ENCODE assay signal across 13 mouse cellular contexts in genomic region chr15:93690011-93690410, GRCm38 (mm10).
DNase-seq lines count a peak whose midpoint lies in the region; ATAC-seq lines count a peak whose summit lies in the region.
"Had no signal": no experiment of that assay in that cellular context is flagged by ENCODE, and none has a peak within 500 bp of the region (broad histone marks: within the 10 kb centered on the region; RNA-seq: fewer than 3 reads in every experiment).

No protein-coding gene starts in this region.

- intact Hi-C loops in gastrocnemius, postnatal 14 days (cut with DNase I; ENCODE audit: low total_unique reads), result no loop called here

- WGBS in heart, embryonic 15.5 days, result 39% methylated on average over 10 of the region's 10 CpGs

- DNase-seq in heart, adult 8-10 months (ENCODE audit: low spot score), result no peak
- peak; percentile 37 to 48 for DNase-seq in frontal cortex, postnatal 25 days (ENCODE audit: low spot score in 2 of 2)
- peak; percentile 13 to 21 for DNase-seq in layer of hippocampus, postnatal 10 days (ENCODE audit: low spot score in 2 of 2)
- peak; percentile 76 to 87 for DNase-seq in right cerebral cortex, postnatal 10 days (ENCODE audit: low spot score in 2 of 2)
- no peak for DNase-seq in adrenal gland, adult 18-20 months (ENCODE audit: low spot score in 2 of 2)
- DNase-seq in Muller cell, postnatal 12 days (ENCODE audit: inconsistent ontology term), result no peak
- no peak for DNase-seq in gastrocnemius, postnatal 14 days
- DNase-seq: adrenal gland, postnatal 14 days; cerebellum, adult 11 months had no signal

- no peak for ATAC-seq in heart, embryonic 15.5 days (replicated peaks; ENCODE audit: insufficient number of reproducible peaks, insufficient read depth, low FRiP score, low read depth)

- no peak overlapping the region for H3K9ac ChIP-seq in heart, embryonic 15.5 days
- H3K9ac ChIP-seq: forebrain, embryonic 12.5 days; kidney, embryonic 15.5 days; limb, embryonic 12.5 days had no signal

- H3K4me2 ChIP-seq in heart, embryonic 15.5 days, result 0 out of 2 replicates have a peak overlapping the region, but pooled peaks have one; percentile 10
- H3K4me2 ChIP-seq: forebrain, embryonic 12.5 days; kidney, embryonic 15.5 days; limb, embryonic 12.5 days had no signal

- H3K36me3 ChIP-seq in heart, embryonic 15.5 days, result no peaks in the 10 kb centered on the region
- H3K36me3 ChIP-seq: forebrain, embryonic 12.5 days; kidney, embryonic 15.5 days; limb, embryonic 12.5 days had no signal

- H3K27me3 ChIP-seq in heart, embryonic 15.5 days, result no peaks in the 10 kb centered on the region
- H3K27me3 ChIP-seq: forebrain, embryonic 12.5 days; kidney, embryonic 15.5 days; limb, embryonic 12.5 days had no signal

- no peaks in the 10 kb centered on the region for H3K9me3 ChIP-seq in heart, embryonic 15.5 days (replicated peaks)
- H3K9me3 ChIP-seq: forebrain, embryonic 12.5 days; kidney, embryonic 15.5 days; limb, embryonic 12.5 days had no signal

- H3K27ac ChIP-seq in heart, embryonic 15.5 days, result peak overlapping the region; percentile 80
- H3K27ac ChIP-seq: forebrain, embryonic 12.5 days; kidney, embryonic 15.5 days; limb, embryonic 12.5 days had no signal

- no peak overlapping the region for H3K4me3 ChIP-seq in heart, embryonic 15.5 days
- H3K4me3 ChIP-seq: forebrain, embryonic 12.5 days; kidney, embryonic 15.5 days; limb, embryonic 12.5 days had no signal

- H3K4me1 ChIP-seq in heart, embryonic 15.5 days (replicated peaks), result peaks cover 30% of the 10 kb centered on the region
- H3K4me1 ChIP-seq: forebrain, embryonic 12.5 days; kidney, embryonic 15.5 days; limb, embryonic 12.5 days had no signal

Comparison
In these comparisons a context has a peak if more than half of its experiments do, and no peak if none do; other contexts are left out.
1. DNase-seq: peak in frontal cortex, postnatal 25 days (2 of 2), layer of hippocampus, postnatal 10 days (2 of 2) and right cerebral cortex, postnatal 10 days (2 of 2); none in heart, adult 8-10 months (single experiment), adrenal gland, adult 18-20 months (0 of 2), Muller cell, postnatal 12 days (single experiment) and gastrocnemius, postnatal 14 days (single experiment).